Mouse (Mus musculus): Measurements from ENCODE around the gene Cacna1f.
A peak's percentile ranks its signal among the peaks of the same experiment; 100 is the strongest.

Gene Cacna1f

DNA sequence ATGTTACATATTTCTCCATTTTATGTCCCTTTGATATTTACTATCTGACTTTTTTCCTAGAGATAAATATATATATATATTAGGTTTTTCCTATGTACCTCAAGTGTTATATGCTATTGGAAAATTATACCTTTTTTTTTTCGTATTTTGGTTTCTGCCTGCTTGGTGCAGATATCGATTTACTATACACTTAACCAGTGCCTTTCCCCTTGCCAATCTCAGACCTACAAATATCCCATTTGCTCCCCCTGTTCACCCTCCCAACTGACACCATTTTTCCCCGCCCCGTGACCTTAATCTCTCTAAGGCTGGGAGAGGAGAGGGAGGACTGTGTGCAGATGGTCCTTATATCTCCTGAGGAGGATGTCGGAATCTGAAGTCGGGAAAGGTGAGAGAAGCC, at the start of gene Cacna1f:
Gene Cacna1f (plus strand): TSS at position 301 of the 400 bp plus-strand sequence.
- DNase-seq (ENCODE audit: low spot score): no peak

DNA sequence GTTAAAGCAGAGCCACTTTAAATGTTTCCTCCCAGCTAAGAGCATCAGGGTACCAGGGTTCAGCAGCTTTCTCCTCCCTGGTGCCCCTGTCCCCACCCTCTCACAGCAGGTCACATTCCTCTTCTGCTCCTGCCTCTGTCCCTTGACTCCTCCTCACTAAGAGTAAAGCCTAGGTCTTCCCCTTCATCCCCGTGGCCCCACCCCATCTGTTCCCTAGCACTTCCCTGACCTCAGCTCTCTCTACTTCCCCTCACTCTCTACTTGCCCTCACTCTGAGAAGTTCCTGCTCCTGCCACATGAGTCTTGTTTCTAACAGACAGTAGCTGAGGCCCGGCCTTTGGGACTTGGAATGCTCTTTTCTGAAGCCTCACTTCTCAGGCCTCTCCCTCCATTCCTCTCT, 43.8 kb upstream of the Cacna1f start:
- no peak for DNase-seq (ENCODE audit: low spot score)

DNA sequence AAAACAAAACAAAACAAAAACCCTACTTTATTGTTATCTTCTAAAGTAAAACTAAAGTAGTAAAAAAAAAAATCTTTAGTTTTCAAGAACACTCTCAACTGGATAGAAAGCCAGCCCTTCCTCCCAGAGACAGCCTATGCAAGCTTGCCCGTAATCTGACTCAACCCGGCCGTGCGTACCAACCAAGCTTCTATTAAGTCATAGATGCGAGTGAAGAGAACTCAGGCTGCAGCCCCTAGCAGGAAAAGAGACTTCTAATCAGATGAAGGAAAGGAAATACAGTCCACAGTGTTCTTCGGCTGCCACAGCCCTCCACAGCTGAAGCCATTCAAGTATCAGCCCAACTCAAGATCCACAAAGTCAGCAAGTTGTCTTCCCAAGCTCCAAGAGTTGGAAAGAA, 40.5 kb upstream of the Cacna1f start:
- DNase-seq (ENCODE audit: low spot score): no peak

DNA sequence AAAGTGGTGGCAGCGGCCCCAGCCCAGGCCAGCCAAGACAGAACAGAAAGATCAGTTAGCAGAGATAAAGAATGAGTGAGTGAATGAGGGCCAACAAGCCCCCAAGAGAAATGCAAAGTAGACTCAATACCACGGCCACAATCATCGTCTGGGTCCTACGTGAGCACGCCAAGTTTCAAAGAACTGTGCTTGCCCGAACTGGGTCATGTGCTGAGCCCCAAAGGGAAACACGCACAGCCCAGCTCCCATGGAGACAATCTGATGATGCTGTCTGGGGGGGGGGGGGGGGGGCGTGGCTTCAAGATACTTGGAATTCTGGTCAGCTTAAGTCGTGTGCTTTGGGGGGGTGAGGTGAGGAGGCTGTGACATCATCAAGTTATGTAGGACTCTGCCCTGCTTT, 39.4 kb upstream of the Cacna1f start:
- no peak for DNase-seq (ENCODE audit: low spot score)

DNA sequence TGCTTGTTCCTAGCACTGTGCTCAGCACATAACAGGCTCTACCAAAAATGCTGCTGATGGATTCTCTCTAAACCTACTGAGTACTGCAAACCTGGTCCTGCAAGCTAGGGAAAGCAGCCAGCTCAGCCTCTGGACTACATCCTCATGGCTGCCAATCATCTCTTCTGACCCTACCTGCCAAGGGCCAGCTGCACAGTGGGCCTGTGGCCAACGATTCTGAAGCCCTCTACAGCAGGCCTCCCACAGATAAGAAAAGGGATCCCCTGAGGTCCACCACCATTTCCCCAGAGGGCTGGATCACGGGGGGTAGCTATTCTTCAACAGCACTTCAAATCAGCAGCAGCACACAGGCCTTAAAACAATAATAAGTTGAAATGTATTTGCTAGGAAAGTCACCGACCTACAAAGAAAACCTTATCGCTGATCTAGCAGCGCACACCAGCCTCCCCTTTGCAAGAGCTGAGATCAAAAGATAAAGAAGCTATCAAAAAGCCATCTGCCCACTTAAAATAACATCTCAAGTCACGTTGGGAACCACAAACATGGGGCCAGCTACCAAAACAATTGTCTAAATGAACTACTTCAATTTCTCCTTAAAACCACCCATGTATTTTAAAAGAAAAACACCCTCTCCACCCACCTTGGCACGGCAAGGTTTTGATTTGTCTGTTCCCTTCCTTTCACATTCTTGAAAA, 36.3 kb upstream of the Cacna1f start:
- no peak for DNase-seq (ENCODE audit: low spot score)

DNA sequence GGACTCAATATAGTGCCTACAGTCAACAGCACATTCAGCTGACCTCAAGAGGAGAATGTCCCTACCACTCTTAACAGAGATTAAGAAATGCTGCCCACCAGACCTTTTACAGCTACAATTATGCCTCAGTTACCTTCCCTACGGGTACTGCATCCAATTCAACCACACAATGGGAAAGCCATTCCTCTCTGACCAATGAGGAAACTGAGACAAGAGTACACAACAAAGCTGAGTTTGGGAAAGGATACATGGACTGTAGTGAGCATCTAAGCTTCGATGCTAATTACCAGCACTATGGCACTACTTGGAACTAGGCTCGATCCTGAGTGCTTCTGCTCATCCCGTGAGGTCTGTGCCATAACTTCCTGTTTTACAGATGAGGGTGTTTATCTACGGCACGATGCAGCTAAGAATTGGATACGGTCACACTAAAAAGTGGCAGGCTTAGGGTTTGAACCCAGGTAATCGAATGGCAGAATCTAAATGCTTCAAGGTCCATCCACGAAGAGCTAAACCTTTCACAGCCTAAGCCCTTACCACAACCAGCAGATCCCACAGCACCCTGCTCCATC, 35.2 kb upstream of the Cacna1f start:
- DNase-seq (ENCODE audit: low spot score): no peak

DNA sequence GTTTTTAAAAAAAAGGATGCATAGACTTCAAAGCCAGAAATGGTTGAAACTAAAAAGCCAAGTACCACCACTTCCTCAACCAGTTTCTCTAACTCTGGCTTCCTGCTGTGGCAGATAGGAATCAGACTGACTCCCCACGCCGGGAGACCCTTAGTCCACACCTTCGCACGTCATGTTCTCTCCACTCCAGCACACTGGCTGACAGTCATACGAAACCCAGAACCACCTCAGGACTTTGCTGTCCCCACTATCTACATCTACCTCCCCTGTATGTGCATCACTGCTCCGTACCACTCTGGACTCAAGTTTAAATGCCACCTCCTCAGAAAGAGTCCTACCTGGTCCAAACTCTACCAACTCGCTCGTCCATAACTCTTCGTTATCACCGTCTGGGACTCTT, 34.4 kb upstream of the Cacna1f start:
- no peak for DNase-seq (ENCODE audit: low spot score)

DNA sequence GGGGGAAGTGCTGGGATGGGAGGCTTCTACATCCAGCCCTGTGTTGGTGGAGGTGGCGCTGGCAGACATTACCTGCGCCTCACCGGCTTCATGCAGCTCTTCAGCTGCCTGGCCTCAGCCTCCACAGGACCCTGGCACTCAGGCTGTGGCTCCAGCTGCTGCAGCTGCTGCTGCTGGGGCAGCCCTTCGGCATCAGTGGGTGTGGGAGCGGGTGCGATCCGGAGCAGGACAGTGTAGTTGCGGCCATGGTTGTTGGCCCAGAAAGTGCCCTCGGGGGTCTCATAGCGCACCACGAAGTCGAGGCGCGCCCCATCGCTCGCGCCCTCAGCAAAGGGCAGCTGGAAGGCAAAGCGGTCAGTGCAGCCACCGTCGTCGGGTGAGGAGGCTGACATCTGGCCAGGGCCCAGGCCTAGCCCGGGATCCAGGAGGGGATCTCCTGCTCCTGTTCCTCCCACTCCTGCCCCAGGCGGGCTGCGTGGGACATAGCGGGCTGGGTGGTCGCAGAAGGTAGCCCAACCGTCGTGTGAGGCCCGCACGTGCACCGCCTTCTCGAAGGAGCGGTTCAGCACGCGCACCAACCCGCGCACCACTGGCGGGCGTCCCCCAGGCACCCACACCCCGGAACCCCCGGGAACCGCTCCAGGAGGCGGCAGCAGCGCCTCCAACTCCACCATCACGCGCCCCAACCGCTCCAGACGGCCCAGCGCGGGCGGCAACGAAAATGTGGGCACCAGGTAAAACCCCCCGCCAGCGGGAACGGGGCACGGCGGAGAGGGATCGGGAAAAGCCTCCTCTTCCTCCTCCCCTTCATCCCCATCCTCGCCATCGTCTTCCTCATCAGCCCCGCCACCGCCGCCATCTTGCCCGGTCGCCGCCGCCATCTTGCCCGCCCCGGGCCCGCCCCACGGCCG, 33.5 kb upstream of the Cacna1f start, which contains the start of gene Foxp3:
Gene Foxp3 (plus strand): TSS at position 469 of the 911 bp plus-strand sequence.
- DNase-seq (ENCODE audit: low spot score): peak; percentile 31

DNA sequence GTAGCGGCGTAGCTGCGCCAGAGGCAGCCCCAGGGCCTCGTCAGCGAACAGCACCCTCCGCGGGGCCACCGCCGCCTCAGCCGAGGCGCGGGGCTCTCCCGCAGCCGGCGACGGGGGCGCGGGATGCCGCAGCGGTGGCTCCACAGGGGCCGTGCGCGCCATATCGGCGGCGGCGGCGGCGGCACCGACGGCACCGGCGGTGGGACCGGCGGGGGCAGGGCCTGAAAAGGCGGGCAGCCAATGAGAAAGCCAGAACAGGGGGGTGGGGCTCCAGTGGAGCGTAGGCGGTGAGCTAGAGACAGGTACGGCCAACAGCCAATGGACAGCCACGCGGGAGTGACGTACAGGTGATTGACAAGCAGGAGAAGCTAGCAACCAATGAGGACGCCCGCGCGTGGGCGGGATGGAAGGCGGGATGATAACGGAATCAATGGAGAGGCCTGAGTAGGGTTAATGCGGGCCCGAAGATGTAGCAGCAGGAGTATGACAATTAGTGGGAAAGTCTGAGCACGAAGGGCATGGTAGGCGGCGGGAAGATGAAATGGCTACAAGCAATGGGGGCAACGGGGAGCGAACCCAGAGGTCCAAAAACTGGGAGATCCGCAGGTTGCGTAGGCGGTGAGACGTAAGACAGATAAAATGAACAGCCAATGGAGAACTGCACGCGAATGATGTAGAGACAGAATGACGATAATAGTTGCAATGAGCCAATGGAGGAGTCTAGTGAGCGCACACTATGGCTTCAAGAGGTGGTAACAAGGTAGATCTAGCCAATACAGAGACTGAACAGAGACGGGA, 32.6 kb upstream of the Cacna1f start, which contains the start of gene Ppp1r3f:
Gene Ppp1r3f (minus strand): TSS at position 197 of the 798 bp plus-strand sequence.
- peak; percentile 93 for DNase-seq (ENCODE audit: low spot score)

DNA sequence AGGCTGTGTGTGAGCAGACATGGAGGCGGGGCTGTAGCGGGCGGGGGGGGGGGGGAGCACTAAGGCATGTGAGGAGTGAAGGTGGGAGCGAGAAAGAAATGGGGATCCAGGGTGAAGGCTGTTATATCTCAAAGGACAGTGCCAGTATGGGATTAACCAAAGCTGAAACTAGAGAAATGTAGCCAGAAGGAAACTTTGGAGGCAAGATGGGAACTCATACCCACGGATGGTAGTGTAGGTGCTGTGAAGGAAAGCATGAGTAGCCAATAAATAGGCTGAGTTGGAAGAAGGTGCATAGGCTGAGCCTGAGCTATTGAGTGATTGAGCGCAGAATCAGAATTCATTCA, 32.0 kb upstream of the Cacna1f start:
- no peak for DNase-seq (ENCODE audit: low spot score)

DNA sequence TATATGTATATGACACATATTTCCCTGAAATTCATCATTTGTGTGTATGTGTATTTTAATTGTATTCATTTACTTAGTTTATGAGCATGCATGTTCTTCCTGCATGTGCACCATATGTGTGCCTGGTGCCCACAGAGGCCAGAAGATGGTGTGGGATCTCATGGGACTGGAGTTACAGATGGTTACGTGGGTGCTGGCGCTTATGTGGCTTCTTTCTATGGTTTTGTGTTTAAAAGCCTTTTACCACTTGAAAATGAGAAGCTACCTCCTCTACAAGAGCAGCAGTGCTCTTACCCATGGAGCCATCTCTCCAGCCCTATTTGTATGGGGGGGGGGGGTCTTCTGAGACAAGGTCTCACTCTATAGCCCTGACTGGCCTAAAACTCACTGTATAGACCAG, 25.7 kb upstream of the Cacna1f start:
- no peak for DNase-seq (ENCODE audit: low spot score)

DNA sequence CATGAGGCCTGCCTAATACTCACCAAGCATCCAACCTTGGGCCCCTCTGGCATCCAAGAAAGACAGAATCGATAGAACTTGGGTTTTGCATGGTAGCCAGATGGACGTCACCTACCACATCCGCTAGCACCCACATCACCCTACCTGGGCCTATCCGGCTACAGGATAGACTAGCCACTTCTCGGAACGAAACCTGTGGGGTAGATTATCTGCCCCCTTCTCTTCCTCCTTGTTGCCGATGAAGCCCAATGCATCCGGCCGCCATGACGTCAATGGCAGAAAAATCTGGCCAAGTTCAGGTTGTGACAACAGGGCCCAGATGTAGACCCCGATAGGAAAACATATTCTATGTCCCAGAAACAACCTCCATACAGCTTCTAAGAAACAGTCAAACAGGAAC, 23.0 kb upstream of the Cacna1f start:
- DNase-seq (ENCODE audit: low spot score): no peak

DNA sequence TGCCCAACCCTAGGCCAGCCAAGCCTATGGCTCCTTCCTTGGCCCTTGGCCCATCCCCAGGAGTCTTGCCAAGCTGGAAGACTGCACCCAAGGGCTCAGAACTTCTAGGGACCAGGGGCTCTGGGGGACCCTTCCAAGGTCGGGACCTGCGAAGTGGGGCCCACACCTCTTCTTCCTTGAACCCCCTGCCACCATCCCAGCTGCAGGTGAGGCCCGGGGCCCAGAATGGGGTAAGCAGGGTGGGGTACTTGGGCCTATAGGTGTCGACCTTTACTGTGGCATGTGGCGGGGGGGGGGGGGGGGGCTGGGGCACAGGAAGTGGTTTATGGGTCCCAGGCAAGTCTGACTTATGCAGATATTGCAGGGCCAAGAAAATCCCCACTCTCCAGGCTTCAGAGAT, 20.5 kb upstream of the Cacna1f start:
- no peak for DNase-seq (ENCODE audit: low spot score)

DNA sequence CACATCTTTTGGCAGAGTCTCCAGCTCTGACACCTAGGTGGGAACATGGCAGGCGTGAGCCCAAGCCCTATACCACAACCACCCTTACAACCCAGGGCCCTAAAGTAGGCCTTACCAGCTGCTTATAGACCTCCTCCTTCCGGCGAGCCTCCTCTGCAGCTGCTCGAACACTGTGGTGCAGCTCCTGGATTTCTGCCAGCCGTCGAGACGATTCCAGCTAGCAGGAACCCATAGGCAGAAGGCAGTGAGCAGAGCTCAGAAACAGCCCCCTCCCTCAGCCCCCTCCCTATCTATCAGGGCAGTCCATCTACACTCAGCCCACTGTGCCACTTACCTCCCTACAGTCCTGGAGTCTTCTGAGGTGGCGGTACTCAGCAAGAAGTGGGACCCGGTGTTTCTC, 11.5 kb upstream of the Cacna1f start:
- DNase-seq (ENCODE audit: low spot score): no peak

DNA sequence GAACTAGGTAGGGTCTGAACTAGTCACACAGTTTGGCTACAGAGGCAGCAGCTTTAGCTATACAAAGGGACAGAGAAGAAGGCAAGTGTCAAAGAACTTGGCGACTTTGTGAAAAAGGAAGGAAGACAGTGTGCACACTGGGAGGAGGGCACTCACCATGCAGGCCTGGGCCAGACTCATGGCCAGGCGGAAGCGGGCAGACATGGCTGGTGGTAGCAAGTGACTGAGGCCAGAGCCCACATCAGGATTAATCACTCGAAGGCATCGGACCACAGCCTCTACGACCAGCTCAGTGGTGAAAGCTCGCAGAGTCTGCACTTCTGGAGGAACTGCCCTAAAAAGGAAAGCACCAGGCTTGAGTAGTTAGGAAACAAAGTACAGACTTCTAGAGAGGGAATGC, 2.9 kb upstream of the Cacna1f start:
- DNase-seq (ENCODE audit: low spot score): no peak

DNA sequence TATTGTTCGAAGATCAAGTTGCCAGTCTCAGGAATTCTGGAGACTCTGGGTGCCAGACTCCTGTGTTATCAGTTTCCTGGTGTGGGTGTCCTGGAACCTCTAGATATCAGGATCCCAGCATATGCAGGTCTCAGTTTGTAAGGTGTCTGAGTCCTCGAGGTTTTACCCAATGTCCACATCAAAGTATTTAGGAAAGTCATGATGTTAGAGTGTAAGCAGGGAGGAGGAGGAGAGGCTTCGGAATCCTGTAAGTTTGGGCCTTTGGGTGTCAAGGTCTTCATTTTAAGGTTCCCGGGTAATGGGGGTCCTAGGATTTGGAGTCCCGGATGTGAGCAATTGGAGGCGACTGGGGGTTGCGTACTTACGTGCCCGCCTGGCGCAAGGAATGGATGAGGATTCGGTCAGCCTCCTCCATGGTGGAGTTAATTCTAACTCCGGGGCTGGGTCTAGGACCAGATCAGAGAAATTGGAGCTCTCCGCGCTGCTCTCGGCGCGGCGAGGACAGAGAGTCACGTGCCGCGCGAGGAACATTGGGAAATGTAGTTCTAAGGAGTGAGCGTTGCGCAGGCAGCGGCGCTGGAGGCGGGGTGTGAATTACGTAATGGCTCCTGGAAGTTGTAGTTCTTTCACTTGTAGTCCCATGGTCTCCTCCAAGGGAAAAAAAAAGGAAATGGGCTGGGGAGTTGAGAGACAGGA, 1.9 kb upstream of the Cacna1f start, which contains the start of gene Ccdc22:
Gene Ccdc22 (minus strand): TSS at position 639 of the 696 bp plus-strand sequence.
- peak; percentile 95 for DNase-seq (ENCODE audit: low spot score)

DNA sequence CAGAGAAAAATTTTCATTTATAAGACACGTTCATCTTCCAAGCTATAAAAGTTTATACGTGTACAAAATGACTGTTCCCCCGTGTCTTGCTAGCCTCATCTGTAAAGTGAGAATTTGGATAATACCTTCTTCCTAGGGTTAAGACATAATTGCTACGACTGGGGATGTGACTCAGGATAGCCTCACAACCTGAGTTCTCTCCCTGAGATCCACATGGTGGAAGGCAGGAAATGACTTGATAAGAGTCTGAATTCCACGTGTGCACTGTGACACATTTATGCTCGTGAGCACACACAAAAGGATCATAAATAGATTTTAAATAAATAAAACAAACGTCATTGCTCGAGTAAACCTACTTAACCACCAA, 1.3 kb upstream of the Cacna1f start:
- DNase-seq (ENCODE audit: low spot score): no peak

DNA sequence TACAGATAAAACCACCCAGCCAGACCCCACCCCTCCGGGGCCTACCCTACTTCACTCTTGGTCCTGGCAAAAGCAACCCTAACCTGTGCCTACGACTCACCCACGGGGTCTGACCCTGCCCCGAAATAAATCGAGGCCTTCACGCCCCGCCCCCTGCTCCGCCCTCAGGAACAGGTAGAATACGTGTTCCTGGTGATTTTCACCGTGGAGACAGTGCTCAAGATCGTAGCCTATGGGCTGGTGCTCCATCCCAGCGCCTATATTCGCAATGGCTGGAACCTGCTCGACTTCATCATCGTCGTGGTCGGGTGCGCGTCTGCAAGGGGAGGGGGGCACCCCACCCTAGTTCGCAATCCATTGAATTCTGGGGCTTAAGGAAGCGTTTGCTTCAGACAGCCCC, 3.2 kb downstream of the Cacna1f start:
- no peak for DNase-seq (ENCODE audit: low spot score)

DNA sequence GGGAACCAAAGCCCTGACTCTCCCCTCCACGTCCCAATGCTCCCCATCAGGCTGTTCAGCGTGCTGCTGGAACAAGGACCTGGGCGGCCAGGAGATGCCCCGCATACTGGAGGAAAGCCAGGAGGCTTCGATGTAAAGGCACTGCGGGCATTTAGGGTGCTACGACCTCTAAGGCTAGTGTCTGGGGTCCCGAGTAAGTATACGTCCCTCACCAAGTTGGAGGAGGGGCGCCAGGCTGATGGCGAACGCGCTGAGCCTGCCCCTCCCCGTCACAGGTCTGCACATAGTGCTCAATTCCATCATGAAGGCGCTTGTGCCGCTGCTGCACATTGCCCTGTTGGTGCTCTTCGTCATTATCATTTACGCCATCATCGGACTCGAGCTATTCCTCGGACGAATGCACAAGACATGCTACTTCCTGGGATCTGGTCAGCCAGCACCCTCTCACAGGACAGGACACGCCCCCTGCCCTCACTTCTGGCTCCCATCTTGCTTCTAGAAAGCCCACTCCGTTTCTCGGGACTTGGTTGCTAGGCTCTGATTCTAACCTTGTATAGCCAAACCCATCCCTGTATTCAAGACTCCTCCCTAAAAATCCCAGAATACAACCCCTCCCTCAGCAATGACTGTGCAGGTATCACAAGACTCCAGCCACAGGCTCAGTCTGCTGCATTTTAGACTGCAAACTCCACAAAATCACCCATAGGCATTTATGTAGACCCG, 3.8 kb downstream of the Cacna1f start:
- peak; percentile 8 for DNase-seq (ENCODE audit: low spot score)

DNA sequence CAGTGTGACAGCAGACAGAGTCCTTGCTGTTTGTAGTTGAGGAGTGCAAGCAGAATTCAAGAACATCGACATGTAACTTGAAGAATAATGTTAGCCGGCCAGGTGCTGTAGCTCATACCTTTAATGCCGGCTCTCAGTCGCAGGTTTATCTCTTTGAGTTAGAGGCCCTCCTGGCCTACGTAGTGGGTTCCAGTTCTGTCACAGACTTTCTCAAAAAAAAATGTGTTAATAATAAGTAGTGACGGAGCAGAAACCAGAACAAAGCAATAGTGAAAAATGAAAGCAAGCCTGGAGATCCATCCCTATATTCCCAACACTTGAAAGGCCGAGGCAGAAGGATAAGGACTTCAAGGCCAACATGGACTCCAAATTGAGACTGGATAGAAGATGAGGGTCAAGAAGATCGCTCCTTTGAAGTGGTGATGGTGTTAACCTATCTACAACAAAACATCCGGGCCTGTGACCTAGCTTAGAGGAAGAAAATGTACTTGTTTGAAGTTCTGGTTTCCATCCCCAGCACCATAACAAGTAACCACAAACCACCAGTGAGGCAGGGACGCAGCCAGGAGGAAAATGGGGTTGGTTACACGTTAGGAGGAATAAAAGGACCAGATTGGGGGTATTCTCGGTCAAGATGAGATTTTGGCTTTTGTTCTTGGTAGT, 11.1 kb downstream of the Cacna1f start:
- no peak for DNase-seq (ENCODE audit: low spot score)

All from embryo, embryonic 10 days (tissue).